Mouse (Mus musculus) myocyte (in vitro differentiated cells): Measurements from ENCODE around the gene Cym.

Experiments
- MAX ChIP-seq: IDR thresholded peaks from one replicate; pipeline ENCODE4 v1.6.1; 2011; ENCODE audit warnings: low read depth, mild to moderate bottlenecking, control low read depth
- POLR2AphosphoS2 ChIP-seq: IDR thresholded peaks from one replicate; pipeline ENCODE4 v1.6.1; 2011; ENCODE audit warnings: low read depth, control low read depth; ENCODE audit not compliant: insufficient read length

GRCm38 (mm10) chr3:107260956-107261850 lies 39.7 kb upstream of the Cym start:
- TF ChIP-seq POLR2AphosphoS2 (no peak), MAX (no peak)
